Mouse (Mus musculus) myocyte (in vitro differentiated cells): Measurements from ENCODE around the gene Gstm1. TPM values are rescaled to one million over a fixed set of nuclear protein-coding genes. Genes with fewer than 3 reads are reported as not detected.
"Not testable (repeated sequence)": the region's sequence is repeated elsewhere in the genome, so short reads cannot be mapped to it uniquely, and the experiment has no call there.

Experiments
- H3K27me3 ChIP-seq: one replicate; pipeline ENCODE4 v1.6.1; 2011; ENCODE audit not compliant: control insufficient read depth, insufficient read depth, insufficient read length
- H3K36me3 ChIP-seq: one replicate; pipeline ENCODE4 v1.6.1; 2011; ENCODE audit not compliant: control insufficient read depth, insufficient read depth
- H3K4me2 ChIP-seq: one replicate; pipeline ENCODE4 v1.6.1; 2011; ENCODE audit warnings: low read depth, control low read depth
- H3K4me3 ChIP-seq: one replicate; pipeline ENCODE4 v1.5.1; 2011; ENCODE audit warnings: mild to moderate bottlenecking, control low read depth, moderate library complexity
- H3K79me2 ChIP-seq: one replicate; pipeline ENCODE4 v1.6.1; 2011; ENCODE audit not compliant: control insufficient read depth, insufficient read depth
- H3ac ChIP-seq: one replicate; pipeline ENCODE4 v1.6.1; 2011; ENCODE audit not compliant: control insufficient read depth, insufficient read length
- CEBPB ChIP-seq: IDR thresholded peaks from 2 replicates; pipeline ENCODE4 v1.6.1; 2011; ENCODE audit warnings: mild to moderate bottlenecking, moderate library complexity; ENCODE audit not compliant: poor library complexity, insufficient read depth, severe bottlenecking
- E2F4 ChIP-seq: IDR thresholded peaks from one replicate; pipeline ENCODE4 v1.6.1; 2011; ENCODE audit warnings: mild to moderate bottlenecking, control low read depth, moderate library complexity; ENCODE audit not compliant: insufficient read depth
- MAX ChIP-seq: IDR thresholded peaks from one replicate; pipeline ENCODE4 v1.6.1; 2011; ENCODE audit warnings: low read depth, mild to moderate bottlenecking, control low read depth
- MYOD1 ChIP-seq, 3 experiments: IDR thresholded peaks; one replicate each; pipeline ENCODE4 v1.6.1; 2011; ENCODE audit warnings: control low read depth in 2 of 3, low read depth in 2 of 3, mild to moderate bottlenecking in 2 of 3, moderate library complexity in 1 of 3; ENCODE audit not compliant: insufficient read length in 2 of 3, control insufficient read depth in 1 of 3
- MYOG ChIP-seq, 3 experiments: IDR thresholded peaks; one replicate each; pipeline ENCODE4 v1.6.1; 2011; ENCODE audit warnings: control low read depth in 2 of 3, low read depth in 2 of 3, mild to moderate bottlenecking in 2 of 3; ENCODE audit not compliant: insufficient read length in 2 of 3, control insufficient read depth in 1 of 3, insufficient read depth in 1 of 3
- POLR2A ChIP-seq: IDR thresholded peaks from one replicate; pipeline ENCODE4 v1.6.1; 2011; ENCODE audit warnings: low read depth, mild to moderate bottlenecking, control low read depth, moderate library complexity; ENCODE audit not compliant: insufficient read length
- POLR2AphosphoS2 ChIP-seq: IDR thresholded peaks from one replicate; pipeline ENCODE4 v1.6.1; 2011; ENCODE audit warnings: low read depth, control low read depth; ENCODE audit not compliant: insufficient read length
- REST ChIP-seq: IDR thresholded peaks from one replicate; pipeline ENCODE4 v1.6.1; 2011; ENCODE audit warnings: mild to moderate bottlenecking, control low read depth, moderate library complexity; ENCODE audit not compliant: insufficient read depth, insufficient read length
- SRF ChIP-seq: IDR thresholded peaks from one replicate; pipeline ENCODE4 v1.6.1; 2011; ENCODE audit warnings: low read depth; ENCODE audit not compliant: control insufficient read depth, insufficient read length
- TCF12 ChIP-seq: IDR thresholded peaks from one replicate; pipeline ENCODE4 v1.6.1; 2011; ENCODE audit warnings: mild to moderate bottlenecking, control low read depth; ENCODE audit not compliant: poor library complexity, insufficient read depth, severe bottlenecking
- TCF3 ChIP-seq: IDR thresholded peaks from one replicate; pipeline ENCODE4 v1.6.1; 2011; ENCODE audit warnings: low read depth, control low read depth; ENCODE audit not compliant: insufficient read length
- USF1 ChIP-seq: IDR thresholded peaks from one replicate; pipeline ENCODE4 v1.6.1; 2011; ENCODE audit warnings: low read depth, mild to moderate bottlenecking, control low read depth, moderate library complexity
- polyA plus RNA-seq: library from polyadenylated mRNA; unstranded; fragments of >200 nt; fragmentation: generic; extraction: Trizol; gene quantifications from one replicate; pipeline ENCODE4 v1.2.1, GENCODE M21; 2012; ENCODE audit warnings: missing spikeins

The Gstm1 gene
- polyA plus RNA-seq, 1 experiment: 42.0 TPM

DNA sequence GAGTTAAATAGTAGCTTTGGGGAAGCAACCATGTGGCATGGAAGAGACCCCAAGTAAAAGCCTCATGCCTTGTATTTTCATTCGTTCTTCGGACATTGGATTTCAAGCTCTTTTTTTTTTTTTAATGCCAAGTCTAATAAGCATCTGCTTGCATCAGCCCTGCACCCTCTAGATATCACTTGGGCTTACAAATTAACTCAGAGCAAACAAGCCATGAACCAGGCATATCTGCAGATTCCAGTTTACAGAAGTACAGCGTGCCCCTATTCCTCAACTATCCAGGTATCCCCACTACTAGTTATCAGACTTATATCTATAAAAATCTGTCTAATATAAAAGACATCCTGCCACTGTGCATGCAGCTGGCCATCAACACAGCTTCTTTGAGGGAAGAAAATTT is 45.7 kb downstream of the Gstm1 start:
- no peak for TF ChIP-seq POLR2AphosphoS2
- no peak for TF ChIP-seq TCF3
- no peak for TF ChIP-seq CEBPB
- TF ChIP-seq USF1: no peak
- TF ChIP-seq TCF12: no peak
- TF ChIP-seq SRF: no peak
- no peak for TF ChIP-seq E2F4
- no peak for TF ChIP-seq MYOD1 (IDR thresholded peaks at IDR 0.05; ENCODE audit: control insufficient read depth in 1 of 3, insufficient read length in 2 of 3, low read depth in 2 of 3)
- no peak for TF ChIP-seq MYOG (IDR thresholded peaks at IDR 0.05; ENCODE audit: control insufficient read depth in 1 of 3, insufficient read depth in 1 of 3, insufficient read length in 2 of 3, low read depth in 2 of 3)
- TF ChIP-seq REST: no peak
- TF ChIP-seq POLR2A: no peak
- no peak for TF ChIP-seq MAX
- H3K4me2 ChIP-seq: no peak overlapping the region

DNA sequence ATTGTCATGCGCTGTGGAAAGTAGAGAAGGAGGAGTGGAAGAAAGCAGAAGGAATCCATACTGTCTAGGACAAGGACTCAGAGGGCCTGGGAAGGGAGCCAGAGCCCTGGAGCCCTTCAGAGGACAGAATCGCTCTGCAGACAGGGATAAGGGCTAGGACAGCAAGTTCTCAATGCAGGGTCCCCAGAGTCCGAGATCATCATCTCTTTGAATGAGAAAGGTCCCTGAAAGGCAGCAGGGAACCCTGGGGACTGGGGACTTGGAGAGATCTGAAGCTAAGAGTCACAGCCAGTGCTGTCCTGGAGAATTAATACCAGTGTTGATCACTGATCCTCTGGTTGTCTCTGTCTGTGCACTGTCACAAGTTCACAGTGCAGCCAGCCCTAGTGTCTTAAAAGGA is 46.7 kb downstream of the Gstm1 start:
- H3K79me2 ChIP-seq, H3ac ChIP-seq, H3K36me3 ChIP-seq, H3K4me2 ChIP-seq, H3K4me3 ChIP-seq: not testable (repeated sequence)
- peaks cover 34% of the 10 kb centered on the region for H3K27me3 ChIP-seq

More for the DNA sequence above, 45.7 kb downstream of the Gstm1 start:
- H3K79me2 ChIP-seq: no peaks in the 10 kb centered on the region
- no peak overlapping the region for H3K4me3 ChIP-seq
- H3K27me3 ChIP-seq: peaks cover 43% of the 10 kb centered on the region
- H3K36me3 ChIP-seq: no peaks in the 10 kb centered on the region
- H3ac ChIP-seq: no peak overlapping the region

DNA sequence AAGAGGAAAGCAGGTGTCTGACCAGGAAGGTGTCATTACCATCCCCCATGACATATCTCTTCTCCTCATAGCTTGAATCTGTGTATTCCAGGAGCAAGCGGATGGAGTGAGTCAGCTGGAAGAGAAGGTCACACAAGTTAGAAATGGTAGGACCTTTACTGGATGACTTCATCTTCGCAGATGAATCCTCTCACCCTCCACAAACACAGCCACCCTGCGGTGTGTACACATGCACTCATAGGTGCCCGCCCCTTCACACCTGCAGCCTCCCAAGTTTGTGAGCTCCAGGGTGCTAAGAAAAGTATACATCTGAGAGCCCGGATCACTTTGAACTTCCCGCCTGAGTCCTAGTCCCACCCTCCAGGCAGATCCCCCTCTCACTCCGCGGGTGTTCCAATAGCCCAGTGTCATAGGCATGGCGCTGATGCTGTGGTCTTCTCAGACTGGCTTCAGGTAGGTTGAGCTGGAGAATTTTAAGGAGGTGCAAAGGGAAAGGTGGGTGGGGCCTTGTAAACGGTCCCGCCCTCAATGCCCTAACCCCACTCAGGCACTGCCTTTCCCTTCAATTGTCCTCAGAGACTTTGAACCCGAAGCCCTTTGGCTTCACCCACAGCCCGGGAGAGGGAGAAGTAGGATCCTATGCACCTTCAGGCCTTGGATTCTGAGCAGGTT is 48.9 kb downstream of the Gstm1 start, which contains the start of gene Gstm3:
TSS of gene Gstm3 (minus strand) at position 560 of the 672 bp plus-strand sequence.
- TF ChIP-seq MYOG (IDR thresholded peaks at IDR 0.05; ENCODE audit: control insufficient read depth in 1 of 3, insufficient read depth in 1 of 3, insufficient read length in 2 of 3, low read depth in 2 of 3) (no peak), REST (no peak), MYOD1 (IDR thresholded peaks at IDR 0.05; ENCODE audit: control insufficient read depth in 1 of 3, insufficient read length in 2 of 3, low read depth in 2 of 3) (no peak), POLR2A (no peak), E2F4 (no peak), POLR2AphosphoS2 (no peak), TCF3 (no peak), SRF (no peak), TCF12 (no peak), USF1 (no peak), CEBPB (no peak), MAX (no peak)
- H3K4me2 ChIP-seq: no peak within 1 kb of the TSS

DNA sequence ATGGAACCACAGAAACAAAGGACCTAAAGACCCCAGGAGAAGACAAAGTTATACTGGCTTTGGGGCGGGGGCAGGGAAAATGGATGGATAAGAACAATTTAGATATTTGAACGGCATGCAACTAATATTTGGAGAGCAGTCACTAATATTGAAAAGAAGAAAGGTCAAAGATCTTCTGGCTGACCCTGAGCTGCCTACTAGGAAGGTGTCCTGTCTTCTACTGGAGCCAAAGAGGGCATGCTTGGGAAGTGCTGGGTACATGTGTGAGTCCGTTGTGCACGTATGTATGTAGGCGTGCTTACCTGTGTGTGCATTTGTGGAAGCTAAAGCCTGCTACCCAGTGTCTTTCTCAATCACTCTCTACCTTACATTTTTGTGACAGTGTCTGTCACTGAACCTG is 51.1 kb downstream of the Gstm1 start:
- H3K4me2 ChIP-seq: no peak overlapping the region
- H3K4me3 ChIP-seq: no peak overlapping the region
- no peak overlapping the region for H3ac ChIP-seq
- peaks cover 23% of the 10 kb centered on the region for H3K27me3 ChIP-seq
- H3K36me3 ChIP-seq: no peaks in the 10 kb centered on the region
- no peaks in the 10 kb centered on the region for H3K79me2 ChIP-seq
- no peak for TF ChIP-seq POLR2AphosphoS2
- TF ChIP-seq REST: no peak
- TF ChIP-seq MAX: no peak
- TF ChIP-seq TCF3: no peak
- no peak for TF ChIP-seq TCF12
- no peak for TF ChIP-seq POLR2A

More for the DNA sequence above, 48.9 kb downstream of the Gstm1 start, which contains the start of gene Gstm3:
- Histone ChIP-seq H3K27me3 (peaks cover 24% of the 10 kb centered on the region), H3K4me3 (no peak within 1 kb of the TSS), H3K79me2 (no peaks in the 10 kb centered on the region), H3ac (no peak within 1 kb of the TSS), H3K36me3 (no peaks in the 10 kb centered on the region)

DNA sequence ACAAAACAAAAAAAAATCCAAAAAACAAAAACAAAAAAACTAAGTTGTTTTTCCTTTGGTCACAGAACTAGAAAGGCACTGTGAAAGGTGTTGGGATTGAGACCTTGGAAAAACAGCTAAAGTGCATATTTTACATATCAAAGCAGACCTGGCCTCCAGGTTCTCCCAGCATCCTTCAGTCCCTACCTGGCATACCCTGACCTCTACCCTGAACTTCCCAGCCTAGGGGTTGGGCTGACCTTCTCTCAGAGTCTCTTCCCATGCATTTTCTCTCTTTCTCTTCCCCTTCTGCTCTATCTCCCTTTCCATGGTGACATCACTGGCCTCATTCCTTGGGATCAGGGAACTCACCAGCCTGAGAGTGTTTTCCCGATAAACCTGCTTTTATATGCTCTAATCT is 52.2 kb downstream of the Gstm1 start:
- TF ChIP-seq CEBPB (no peak), POLR2A (no peak), TCF3 (no peak), REST (no peak), MAX (no peak), MYOG (IDR thresholded peaks at IDR 0.05; ENCODE audit: control insufficient read depth in 1 of 3, insufficient read depth in 1 of 3, insufficient read length in 2 of 3, low read depth in 2 of 3) (no peak), SRF (no peak), TCF12 (no peak), E2F4 (no peak), USF1 (no peak), MYOD1 (IDR thresholded peaks at IDR 0.05; ENCODE audit: control insufficient read depth in 1 of 3, insufficient read length in 2 of 3, low read depth in 2 of 3) (no peak), POLR2AphosphoS2 (no peak)
- Histone ChIP-seq H3K27me3 (peaks cover 19% of the 10 kb centered on the region), H3K79me2 (no peaks in the 10 kb centered on the region), H3K36me3 (no peaks in the 10 kb centered on the region), H3K4me3 (no peak overlapping the region), H3K4me2 (no peak overlapping the region), H3ac (no peak overlapping the region)
